Mouse (Mus musculus): Measurements from ENCODE around the gene Tmed3. TPM values are rescaled to one million over a fixed set of nuclear protein-coding genes. Genes with fewer than 3 reads are reported as not detected.

Gene Tmed3
- total RNA-seq, 2 experiments from 2014 or later: 92.7 to 92.8 TPM

Other genes with a start within 250 kb of the Tmed3 start
- under 1 TPM; 0.42 to 0.65 TPM for gene Minar1, start 81.9 kb downstream of the Tmed3 start, total RNA-seq (2021)
- not detected for gene Ankrd34c, start 33.4 kb upstream of the Tmed3 start, total RNA-seq (2021)
- gene Rasgrf1, start 204.8 kb upstream of the Tmed3 start, total RNA-seq (2021): 1 to 10 TPM; 1.3 to 1.7 TPM